Mouse (Mus musculus) adrenal gland (tissue): ENCODE results near the gene Fndc3b.

Experiments
- intact Hi-C: fragments of 180-260 bp; cut with DNase I; formaldehyde crosslinking; loops from one replicate; pipeline ENCODE4 v1.15.1; 2025
- long read RNA-seq, 2 experiments: library from polyadenylated mRNA; unstranded; transcript quantifications; one replicate each; pipeline ENCODE4 v2.0.0; 2020; ENCODE audit warnings: borderline replicate concordance in 1 of 2; ENCODE audit not compliant: insufficient replicate concordance in 1 of 2

The Fndc3b gene
- long read RNA-seq, experiment 1, partial matches to known transcripts: 2 of 11 reads
- long read RNA-seq, experiment 1, other reads (novel, unspliced or antisense): 9 of 11 reads
- long read RNA-seq, experiment 2, full-length matches to known transcripts: 1 of 12 reads
- long read RNA-seq, experiment 2, partial matches to known transcripts: 2 of 12 reads
- long read RNA-seq, experiment 2, other reads (novel, unspliced or antisense): 9 of 12 reads

DNA sequence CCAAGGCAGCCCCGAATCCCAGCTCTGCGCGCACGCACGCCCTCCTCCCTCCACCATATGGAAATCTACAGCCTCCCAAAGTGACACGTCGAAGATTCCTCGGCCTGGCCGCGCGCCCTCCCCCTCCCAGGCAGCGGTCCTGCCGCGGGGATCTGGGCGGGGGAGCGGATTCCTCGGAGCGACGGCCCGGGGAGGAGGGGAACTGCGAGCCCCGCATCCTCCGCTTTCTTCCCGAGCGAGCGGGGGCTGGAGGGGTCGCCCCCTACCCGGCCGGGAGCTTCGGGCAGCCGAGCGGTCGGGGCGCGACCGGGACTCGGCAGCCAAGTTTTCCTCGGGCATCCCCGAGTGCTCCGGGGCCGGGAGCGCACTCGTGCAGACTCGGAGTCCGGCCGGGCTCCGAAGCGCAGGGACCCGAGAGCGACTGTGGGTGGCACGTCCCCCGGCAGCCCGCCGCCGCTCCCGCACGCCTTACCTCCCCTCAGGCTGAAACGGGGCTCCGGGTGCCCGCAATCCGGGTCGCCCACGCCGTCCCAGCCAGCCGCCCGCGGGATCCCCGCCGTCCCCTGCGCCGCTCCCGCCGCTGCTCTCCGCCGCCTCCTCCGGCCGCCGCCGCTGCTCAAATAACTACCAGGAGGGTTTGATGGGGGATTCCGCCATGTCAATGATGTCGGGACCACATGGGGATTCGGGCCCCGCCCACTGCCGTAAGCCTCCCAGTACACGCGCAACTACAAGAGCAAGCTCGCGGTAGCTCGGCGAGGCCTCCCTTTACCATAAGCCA, at the start of gene Fndc3b:
Gene Fndc3b, minus strand, starts transcription at position 660 of the 781 bp plus-strand sequence.
- intact Hi-C loops: loop anchor here (2.0 to 10.0 kb wide), 3 partner anchors 126 to 394 kb away; no protein-coding TSS in a partner anchor

DNA sequence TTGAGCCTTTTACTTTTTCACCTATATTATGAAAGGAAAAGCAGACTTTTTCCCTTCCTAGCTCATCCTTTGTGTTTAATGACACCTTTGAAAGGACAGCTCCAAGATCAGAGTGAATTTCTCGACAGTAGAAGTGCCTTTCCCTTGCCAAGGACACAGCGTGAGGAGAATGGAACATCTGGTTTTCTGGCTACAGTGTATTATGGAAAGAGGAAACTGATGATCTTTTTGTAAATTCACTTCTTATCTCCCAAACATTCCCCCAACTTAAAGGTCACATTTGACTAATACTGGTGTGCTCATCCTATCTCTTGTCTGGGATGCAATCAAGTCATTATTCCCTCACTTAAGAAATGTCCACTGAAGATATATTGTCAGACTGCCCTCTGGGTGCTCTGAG, 49.2 kb upstream of the Fndc3b start:
- intact Hi-C loops: no loop called here

DNA sequence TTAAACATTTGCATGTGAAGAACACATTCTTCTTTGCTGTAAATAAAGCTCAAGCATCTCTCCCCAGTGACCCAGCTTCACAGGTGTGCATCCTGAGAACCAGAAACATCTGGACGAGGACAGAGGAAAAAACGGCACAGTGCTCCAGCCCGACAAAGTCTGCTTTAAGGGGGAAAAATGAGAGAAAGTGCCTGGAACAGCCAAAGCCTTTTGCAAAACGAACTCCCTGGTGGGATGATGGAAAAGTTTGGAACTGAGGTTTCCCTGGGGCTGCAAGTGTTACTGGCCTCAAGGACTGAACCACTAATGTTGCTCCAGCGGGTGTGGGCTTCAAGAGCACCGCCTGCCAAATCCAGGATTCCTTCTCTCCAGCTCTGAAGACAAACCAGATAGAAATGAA, 47.9 kb upstream of the Fndc3b start:
- intact Hi-C loops: loop anchor here (5.0 kb wide), 1 partner anchor 42 kb away; no protein-coding TSS in a partner anchor

DNA sequence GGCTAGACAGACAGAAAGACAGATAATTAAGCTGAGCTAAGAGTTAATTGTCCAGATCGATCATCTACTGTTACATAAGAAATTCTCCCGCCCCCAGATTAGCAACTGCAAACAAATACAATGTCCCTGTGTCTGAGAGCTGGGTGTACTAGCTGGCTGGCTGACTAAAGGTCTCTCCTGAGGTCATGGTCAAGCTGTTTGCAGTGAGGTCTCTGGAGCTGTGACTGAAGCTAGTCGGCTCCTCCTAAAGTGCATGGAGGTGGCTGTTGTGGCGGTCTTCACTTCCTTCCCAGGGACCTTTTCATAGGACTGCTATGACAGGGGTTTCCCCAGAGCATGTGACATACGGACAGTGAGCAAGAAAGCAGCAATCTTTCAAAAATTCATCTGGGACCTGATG, 40.5 kb upstream of the Fndc3b start:
- intact Hi-C loops: no loop called here

DNA sequence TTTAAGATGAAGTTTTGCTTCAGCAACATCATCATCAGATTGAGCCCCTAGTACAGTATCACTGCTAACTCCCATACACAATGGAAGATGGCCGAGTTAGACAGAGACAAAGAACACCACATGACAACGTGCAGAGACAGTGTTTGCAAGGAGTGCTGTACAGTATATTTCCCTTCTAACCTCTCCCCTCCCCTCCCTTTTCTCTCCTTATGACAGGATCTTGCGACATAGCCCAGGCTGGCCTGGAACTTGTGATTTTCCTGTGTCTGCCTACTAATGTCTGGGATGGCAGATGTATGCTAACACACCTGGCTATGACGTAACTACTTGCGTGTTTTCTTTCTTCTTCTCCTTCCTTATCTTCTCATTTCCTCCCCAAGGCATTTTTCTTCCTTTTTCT, 40.0 kb upstream of the Fndc3b start:
- intact Hi-C loops: no loop called here

DNA sequence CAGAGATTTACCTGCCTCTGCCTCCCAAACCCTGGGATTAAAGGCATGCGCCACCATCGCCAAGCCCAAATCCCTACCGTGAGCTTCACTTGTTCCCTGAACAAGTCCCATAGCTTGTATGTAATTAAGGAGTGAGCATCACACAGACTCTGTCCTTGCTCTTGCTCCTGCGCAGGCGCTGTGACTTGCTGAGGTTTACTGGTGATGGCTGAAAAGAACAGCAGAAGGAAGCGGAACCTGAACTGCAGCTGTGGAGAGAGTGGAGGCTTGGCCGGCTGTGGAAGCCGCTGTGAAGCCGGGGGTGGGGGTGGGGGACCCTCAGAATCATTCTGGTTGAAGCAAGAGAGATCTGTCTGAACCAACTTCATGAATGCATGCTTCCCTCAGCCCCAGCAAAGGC, 34.5 kb upstream of the Fndc3b start:
- intact Hi-C loops: no loop called here

DNA sequence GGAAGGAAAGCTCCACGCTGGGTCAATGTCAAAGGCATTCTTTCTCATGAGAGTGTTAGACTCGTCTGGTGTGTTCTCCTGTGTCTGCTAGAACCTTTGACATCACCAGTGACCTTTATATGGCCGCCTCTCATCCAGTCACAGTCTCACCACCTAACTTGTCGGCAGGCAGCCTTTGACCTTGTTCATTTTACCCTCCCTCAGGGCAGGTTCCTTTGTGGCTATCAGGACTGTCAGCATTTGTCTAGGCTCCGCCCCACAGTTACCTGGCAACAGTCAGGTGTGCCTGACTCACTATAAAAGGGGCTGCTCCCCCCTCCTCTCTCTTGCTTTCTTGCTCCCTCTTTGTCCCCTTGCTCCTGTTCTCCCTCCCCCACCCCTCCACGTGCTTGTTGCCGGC, 33.6 kb upstream of the Fndc3b start:
- intact Hi-C loops: no loop called here

DNA sequence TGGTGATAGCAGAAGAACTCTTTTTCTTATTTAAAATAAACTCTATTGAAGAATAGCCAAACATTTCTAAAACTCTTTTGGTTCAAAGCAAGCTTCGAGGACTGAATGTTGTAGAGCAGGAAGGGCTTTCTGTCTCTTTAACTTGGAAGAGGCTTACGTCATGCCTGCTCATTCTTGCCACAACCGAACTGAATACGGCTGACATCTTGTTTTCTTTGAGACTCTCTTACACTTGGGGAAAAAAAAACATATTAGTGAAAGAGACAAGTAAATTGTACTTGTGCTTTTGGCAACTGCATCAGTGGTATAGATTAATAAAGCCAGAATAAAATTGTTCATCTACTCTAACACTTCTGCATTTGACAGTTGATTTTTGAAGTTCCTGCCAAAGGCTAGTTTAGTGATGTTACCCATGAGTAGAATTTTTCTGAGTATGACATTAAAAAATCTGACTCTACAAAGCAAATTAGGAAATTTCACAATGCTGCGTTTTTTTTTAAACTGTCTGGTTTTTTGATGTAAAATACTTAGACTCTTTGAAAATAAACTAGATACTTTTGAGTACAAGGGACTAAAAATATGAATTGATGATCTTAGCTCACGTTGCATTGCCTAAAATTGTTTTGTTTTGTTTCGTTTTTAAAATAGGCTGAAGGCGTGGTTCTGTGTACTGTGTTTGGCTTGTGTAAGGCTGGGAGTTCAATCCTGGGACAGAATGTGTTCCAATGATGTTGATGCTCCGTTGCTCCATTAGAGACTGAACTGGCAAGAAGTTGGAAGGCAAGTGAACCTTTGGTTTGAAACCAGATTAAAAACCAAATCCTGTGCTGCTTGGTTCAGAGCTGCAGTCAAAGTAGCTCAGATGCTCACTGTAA, 32.4 kb upstream of the Fndc3b start:
- intact Hi-C loops: no loop called here

DNA sequence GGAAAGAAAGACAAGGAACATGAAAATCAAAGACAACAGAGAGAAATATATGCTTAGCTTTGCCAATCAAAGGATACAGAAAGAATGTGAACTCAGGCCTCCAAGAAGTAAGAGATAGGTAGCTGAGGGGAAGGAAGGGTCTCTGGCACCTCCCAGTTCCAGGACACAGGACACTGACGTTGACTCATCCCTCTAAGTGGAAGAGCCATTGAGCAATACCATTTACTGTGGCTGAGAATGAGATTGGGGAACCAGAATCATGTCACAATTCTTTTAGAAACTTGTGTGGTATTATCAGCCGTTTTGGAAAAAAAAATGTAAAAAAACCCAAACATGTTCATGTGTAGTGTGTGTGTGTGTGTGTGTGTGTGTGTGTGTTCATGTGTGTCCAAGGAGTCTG, 31.0 kb upstream of the Fndc3b start:
- intact Hi-C loops: no loop called here

DNA sequence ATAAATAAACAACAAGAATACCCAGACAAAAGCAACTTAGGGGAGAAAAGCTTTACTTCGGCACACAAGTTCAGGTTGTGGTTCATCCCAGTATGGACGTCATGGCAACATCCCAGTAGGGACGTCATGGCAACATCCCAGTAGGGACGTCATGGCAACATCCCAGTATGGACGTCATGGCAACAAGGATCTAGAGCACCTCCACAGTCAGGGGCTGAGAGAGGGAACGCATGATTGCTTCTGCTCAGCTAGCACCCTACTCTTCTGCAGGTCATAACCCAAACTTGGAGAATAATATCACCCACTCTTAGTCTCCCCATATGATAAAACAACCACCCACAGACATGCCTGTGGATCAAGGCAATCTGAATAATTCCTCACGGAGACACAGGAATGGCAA, 29.0 kb upstream of the Fndc3b start:
- intact Hi-C loops: no loop called here

DNA sequence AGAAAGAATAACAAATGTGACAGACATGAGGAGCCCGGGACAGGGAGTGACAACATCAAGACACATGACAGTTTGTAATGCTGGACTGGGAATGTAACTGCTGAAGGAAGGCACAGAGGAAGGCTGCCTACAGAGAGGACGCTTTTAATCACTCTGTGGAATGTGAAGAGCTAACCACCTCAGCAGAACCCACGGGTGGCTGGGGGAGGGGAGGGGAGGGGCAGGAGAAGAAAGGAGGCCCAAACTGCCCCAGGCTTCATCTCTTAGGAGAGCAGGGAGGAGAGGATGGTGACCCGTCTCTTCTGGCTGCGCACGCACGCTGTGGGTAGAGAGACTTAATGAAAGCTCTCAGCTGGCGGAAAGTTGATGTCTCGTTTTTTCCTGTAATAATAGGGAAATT, 25.1 kb upstream of the Fndc3b start:
- intact Hi-C loops: no loop called here

DNA sequence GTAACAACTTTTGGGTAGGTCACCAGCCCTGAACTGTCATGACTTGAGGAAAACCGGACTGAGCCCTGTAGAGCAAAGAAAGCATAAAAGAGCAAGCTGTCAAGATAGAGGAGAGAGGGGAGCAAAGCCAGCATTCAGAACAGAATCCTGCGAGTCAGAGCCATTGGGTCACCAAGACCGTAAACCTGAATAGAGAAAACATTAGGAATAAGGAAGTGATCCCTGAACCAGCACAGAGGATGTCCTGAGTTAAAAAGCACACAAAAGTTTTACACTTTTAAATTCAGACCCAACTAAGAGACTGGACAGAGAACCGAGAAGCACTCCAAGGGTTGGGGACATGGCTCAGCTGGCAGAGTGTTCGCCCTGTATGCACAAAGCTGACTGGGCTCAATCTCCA, 24.0 kb upstream of the Fndc3b start:
- intact Hi-C loops: no loop called here

DNA sequence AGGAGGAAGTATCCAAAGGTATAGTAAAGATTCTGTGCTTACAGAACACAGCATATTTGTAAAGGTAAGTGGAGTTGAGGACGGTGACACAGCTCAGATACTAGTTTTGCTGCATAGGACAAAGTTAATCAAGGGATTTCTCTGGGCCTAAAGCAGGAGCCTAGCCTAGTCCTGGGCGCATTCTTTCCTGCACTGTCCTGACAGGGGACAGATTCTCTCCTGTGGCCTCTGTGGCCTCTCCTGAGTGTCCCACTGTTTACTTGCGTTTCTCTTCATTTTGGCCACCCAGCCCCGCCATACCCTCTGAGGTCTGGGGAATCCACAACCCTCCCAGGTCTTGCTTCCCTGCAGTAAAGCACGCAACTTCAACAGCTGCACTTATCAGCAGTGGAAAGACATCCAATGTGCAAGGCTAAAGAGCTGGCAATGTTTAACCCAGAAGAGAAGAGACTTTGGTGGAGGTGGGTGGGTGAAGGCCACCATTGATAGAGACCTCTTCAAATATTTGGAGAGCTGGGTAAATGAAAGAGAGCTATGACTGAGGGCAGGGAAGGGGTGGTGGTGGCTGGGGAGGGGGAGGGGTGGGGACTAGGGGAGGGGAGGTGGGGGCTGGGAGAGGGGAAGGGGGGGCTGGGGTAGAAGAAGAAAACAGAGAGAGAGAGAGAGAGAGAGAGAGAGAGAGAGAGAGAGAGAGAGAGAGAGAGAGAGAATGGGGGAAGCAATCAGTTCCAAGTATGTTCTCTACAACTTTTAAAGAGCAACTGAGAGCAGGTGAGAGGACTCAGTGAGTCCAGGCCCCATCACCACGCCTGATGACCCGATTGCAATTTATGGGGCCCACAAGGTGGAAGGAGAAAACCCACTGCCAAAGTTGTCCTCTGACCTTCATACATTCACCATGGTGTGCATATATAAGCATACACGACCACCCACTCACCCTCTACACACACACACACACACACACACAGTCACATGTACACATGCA, 18.0 kb upstream of the Fndc3b start:
- intact Hi-C loops: no loop called here

DNA sequence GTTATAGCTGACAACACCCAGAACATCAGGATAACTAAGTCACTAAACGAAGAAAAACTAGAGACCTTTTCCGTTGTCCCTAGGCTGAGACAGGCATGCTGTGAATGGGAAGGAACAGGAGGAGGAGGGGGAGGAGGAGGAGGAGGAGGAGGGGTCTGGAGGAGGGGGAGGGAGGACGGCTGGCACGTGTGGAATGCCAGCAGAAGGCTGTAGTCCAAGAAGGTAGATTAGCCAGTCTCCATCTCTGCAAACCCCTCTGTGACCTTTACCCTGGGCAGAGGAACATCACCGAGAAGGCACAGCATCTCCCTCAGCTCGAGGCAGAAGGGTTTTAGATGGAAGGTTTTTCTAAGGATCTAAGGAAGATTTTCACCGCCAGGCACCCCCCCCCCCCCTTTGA, 17.1 kb upstream of the Fndc3b start:
- intact Hi-C loops: no loop called here

DNA sequence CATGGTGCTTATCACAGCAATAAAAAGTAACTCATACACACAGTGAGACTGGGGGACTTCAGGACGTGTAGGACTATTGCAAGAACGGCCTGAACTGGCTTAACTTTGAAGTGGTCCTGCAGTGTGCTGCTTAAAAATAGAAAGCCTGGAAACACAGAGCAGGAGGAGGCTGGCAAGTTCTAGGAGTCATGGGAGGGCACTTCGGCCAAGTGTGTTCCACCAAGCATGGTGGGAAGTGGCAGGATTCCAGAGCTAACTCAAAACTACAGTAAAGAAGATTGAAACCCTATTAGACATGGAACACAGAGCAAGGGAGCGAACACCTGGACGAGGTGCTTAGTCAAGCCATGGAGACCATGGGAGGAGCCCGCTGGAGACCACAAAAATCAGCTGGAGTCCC, 14.6 kb upstream of the Fndc3b start:
- intact Hi-C loops: no loop called here

DNA sequence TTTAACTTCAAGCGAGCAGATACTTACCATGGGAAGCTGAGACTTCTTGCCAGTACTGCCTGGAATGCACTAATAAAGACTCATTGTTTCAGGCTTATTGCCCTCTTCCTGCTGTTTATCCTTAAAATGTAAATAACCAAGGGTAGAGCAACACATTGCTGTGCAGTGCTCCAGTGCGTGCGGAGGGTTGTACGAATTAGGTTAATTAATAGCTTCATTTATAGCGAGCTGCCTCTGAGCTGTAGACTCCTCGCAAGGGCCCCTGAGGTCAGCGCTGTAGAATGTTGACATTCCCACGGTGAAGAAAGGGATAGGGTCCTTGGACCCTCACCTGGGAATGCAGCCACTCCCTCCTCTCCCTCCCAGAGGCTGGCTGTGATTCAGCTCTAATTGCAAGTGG, 13.1 kb upstream of the Fndc3b start:
- intact Hi-C loops: no loop called here

DNA sequence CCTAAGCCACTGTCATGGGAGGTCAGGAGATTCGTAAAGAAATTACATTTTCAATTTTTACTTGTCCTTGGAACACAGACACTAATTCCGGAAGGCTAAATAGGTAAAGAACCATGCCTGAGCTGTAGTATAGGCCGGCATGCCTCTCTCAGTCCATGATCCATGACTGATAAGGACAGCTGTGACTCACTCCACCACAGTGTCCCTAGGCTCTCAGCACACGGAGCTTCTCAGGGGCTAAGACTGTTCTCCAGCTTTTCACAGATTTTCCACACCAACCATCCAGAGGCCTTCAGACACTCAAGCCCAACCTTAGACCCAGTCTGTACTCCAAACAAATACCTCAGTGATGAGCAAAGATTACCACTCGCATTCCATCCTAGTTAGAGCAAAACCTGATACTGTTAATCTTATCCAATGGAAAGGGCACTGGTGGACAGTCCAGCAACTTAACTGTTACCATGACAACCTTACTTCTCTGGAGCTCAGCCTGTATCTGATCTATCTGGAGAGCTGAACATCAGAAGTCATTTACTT, 7.8 kb upstream of the Fndc3b start:
- intact Hi-C loops: loop anchor here (5.0 to 10.0 kb wide), 3 partner anchors 38 to 386 kb away; no protein-coding TSS in a partner anchor

DNA sequence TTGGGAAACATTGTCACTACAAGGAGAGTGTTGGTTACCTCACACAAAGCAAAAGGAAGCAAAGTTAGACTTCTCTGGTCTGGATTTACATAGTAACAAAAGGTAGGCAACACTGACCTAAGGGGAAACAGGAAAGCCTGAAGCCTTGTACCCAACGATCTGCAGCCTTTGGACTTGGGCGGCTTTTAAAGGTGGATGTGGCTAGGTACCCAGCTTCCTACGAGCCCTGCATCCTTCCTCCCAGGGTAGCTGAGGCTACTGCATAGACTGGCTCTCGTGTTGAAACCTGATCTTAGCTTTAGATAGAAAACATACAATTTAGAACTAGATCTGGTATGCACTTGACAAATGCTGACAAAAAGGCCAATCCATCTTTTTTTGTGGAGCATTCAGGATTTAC, 2.9 kb upstream of the Fndc3b start:
- intact Hi-C loops: loop anchor here (10.0 kb wide), 2 partner anchors 151 to 391 kb away; no protein-coding TSS in a partner anchor

DNA sequence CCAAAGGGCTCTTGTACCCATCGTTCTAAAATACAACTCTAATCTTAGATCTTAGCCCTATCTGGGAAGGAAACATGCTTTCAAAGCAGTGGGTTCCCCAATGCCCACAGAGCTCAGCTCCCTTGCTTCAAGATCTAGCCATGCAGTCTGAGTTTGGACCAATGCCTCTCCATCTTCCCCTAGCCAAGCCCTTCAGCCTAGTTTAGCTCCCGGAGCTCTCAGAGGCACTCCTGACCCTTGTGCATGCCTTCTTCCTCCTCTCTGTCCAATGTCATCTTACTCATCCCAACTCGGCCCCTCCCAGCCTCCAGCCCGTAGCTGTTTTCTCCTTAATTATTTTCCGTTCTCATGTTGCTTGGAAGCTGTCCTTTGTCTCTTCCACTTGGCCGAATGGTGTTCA, 1.3 kb upstream of the Fndc3b start:
- intact Hi-C loops: loop anchor here (10.0 kb wide), 2 partner anchors 152 to 392 kb away; no protein-coding TSS in a partner anchor
